Mouse (Mus musculus): ENCODE data around the gene Cacna1e.

Cacna1e gene

GRCm38 (mm10) chr1:154839272-154839671, 45.0 kb downstream of the Cacna1e start:
- DNase-seq (ENCODE audit: low spot score in 2 of 2) = no peak

DNA sequence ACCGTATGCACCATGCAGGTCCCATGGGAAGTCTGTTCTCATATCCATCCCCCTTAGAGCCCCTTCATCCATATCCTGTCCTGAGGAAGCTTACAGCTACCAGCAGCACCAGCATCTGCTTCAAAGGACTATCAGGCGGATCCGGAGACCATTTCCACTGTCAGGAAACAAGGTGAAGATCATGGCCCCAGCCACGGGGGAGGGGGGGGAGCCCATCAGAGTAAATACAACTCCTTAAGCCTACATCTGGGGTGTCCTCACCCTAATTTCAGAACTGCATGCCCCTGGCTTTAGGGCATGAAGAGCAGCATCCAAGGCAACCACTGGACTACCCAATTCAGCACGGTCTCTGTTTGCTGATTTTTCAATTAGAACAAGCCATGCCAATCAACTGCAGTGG, 47.8 kb downstream of the Cacna1e start:
- no peak for DNase-seq (ENCODE audit: low spot score in 2 of 2)

GRCm38 (mm10) chr1:154832168-154832539, 52.1 kb downstream of the Cacna1e start:
- DNase-seq (ENCODE audit: low spot score in 2 of 2) = no peak

DNA sequence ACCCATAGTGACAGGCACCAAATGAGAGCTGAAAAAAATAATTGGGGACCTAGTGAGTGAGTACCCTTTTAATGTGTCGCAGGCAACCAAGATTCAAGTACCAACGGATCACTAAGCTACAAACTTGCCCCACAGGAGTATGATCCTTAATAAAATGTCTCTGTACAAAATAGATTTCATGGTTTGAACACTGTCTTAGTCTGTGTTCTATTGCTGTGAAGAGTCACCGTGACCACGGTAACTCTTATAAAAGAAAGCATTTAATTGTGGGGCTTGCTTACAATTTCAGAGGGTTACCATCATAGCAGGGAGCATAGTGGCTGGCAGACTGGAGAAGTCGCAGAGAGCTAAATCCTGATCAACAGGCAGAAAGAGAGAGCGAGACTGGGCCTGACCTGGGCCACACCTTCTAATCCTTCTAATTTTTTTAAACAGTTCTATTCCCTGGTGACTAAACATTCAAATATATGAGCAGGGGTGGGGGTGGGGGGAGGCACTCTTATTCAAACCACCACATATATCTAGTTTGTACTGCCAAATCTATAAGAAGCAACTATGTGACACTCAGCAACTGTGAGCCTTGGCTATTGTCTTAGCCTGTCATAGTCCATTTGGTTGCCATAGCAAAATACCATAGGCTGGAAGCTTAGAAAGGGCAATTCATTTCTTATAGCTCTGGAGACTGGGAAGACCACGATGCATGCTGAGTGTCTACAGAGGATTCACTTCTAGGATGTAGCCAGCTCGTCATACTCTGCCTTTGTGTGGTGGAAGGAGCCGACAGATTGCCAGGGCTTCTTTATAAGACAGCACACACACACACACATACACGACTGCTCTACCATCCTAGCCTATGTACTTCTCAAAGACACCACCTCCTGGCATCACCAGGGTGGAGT, 52.8 kb downstream of the Cacna1e start:
- DNase-seq (ENCODE audit: low spot score in 2 of 2) = no peak

DNA sequence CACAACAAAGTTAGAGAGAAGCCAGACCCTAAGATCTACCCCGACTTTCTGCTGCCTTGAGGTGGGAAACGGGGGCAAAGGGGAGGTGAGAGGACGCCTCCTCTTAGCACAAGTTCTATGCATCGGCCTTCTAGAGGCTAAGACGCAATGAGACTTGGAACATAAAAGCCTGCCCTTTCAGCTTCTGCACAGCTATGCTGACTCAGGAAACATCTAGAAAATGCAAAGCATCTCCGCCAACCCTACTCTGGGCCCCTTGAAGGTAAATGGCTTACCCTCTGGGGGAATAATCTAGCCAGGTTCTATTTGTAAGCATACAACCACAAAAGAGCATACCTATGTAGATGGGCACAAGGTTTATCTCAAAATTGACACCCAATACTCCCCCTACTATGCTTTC, 54.2 kb downstream of the Cacna1e start:
- no peak for DNase-seq (ENCODE audit: low spot score in 2 of 2)

- no peak for DNase-seq (ENCODE audit: low spot score in 2 of 2)
Observed at GRCm38 (mm10) chr1:154823098-154823497, 61.2 kb downstream of the Cacna1e start.

DNA sequence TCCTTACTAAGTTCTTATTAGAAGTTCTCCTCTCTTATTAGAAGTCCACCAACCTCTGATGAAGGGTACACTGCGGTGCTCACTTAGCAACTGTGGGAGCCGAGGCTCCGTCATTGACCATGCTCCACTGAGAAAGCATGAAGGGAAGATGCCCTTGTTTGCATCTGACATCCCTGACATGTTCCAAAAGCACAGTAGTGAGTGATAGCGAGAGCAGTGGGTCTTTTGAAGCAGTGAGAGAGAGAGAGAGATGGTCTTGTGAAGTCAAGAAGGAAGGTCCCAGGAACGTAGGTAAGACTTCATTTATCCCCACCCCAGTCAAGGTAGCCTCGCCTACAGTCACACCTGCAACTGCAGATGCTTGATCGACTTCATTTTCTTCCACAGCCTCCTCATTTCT, 63.9 kb downstream of the Cacna1e start:
- DNase-seq (ENCODE audit: low spot score in 2 of 2) = no peak

DNA sequence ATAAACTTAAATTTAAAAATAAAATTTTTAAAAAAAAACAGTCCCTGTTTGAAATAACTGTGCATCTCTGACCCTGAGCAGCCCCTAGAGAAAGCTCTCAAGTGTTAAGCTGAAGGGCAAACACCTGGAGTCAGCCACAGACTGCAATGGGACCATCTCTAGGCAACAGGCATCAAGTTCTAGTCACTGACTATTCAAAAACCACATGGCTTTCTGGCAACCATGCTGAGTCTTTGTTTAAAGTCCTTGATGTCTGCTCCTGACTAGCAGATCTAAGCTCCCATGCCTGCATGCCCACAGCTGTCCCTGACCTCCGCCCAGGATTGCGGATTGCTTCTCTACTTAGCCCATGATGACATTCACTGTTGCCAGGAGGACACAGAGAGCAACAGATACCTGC, 64.3 kb downstream of the Cacna1e start:
- DNase-seq (ENCODE audit: low spot score in 2 of 2) = no peak

DNA sequence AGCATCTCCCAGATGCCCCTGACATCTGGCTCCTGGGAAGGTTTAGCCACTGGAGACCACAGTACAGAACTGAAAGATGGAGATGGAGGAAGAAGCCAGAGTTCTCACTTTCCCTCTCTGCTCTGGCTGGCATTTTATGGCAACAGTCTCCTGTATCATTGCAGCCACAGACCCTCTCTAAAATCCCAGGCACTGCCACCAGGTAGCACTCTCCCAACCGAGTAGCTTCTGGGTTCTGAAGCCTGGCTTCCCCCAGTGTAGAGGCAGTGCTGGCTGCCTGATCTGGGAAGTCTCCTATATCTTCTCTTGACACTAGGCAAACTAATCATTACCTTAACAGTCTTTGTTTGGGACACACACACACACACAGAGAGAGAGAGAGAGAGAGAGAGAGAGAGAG, 65.6 kb downstream of the Cacna1e start:
- no peak for DNase-seq (ENCODE audit: low spot score in 2 of 2)

GRCm38 (mm10) chr1:154816836-154817235, 67.5 kb downstream of the Cacna1e start:
- DNase-seq (ENCODE audit: low spot score in 2 of 2) = no peak

- DNase-seq (ENCODE audit: low spot score in 2 of 2) = no peak
Observed at GRCm38 (mm10) chr1:154816267-154816666, 68.0 kb downstream of the Cacna1e start.

GRCm38 (mm10) chr1:154805742-154806141, 78.6 kb downstream of the Cacna1e start:
- no peak for DNase-seq (ENCODE audit: low spot score in 2 of 2)

GRCm38 (mm10) chr1:154805038-154805437, 79.3 kb downstream of the Cacna1e start:
- no peak for DNase-seq (ENCODE audit: low spot score in 2 of 2)

DNA sequence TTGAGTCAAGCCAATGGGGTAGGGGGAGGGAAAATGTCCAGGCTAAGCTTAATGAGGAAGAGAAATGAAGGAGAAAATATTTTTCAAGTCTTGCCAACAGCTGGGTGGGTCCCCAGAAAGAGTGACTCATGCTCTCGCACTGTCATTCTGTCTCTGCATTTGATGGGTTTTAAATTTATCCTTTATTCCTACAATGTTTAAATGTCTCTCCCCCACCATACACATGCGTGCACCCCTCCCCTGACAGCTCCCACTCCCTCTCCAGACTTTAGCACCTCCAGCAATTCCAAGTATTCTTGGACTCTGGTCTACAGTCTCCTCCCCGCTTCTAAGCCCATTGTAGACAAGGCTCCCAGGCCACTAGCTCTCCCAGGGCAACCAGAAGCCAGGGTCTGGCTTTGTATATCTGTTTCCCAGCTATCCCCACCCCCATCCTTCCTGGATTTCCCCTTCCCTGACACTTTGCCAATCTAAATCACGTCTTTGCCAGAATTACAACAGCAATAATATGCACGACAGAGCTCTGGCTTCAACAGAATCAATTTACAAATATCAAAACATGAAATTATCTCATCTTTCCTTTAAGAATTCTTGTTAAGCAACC, 81.9 kb downstream of the Cacna1e start:
- DNase-seq (ENCODE audit: low spot score in 2 of 2) = peak in 1 of 2 experiments; percentile 21

DNA sequence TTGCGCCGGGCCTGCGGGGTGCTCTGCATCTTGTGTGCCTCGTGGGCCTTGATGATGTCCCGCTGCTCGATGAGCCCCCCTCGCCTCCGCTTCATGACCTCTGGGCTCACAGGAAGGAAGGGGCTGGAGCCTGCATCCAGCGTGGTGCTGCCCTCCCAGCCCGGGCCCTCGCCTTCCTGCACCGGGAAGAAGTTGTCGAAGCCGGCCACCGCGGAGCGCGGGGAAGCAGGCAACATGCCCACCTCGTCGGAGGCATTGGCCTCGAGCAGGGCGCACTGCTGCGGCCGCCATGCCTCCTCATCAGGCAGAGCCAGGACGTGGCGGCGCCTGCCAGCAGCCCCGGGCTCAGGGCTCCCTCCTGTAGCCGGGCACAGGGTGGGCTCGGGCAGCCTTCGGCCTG, 85.0 kb downstream of the Cacna1e start:
- DNase-seq (ENCODE audit: low spot score in 2 of 2) = no peak

DNA sequence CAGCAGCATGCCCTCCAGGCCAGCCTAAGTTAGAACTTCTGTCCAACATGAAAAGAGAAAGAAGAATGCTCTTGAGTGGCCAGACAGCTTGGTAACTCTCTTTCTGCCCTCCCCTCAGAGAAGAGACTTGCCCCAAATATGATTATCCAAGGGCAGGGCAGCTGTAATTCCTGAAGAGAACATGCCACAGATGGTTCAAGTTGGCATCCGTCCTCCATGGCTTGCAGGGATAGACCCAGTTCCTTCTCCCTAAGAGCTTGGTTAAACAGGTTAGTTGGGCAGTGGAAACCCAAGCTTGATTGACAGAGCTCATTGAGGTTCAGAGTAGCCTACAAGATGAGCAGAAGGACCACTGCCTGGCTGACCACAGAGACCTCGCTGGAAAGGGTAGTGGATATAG, 85.5 kb downstream of the Cacna1e start:
- DNase-seq (ENCODE audit: low spot score in 2 of 2) = no peak

- no peak for DNase-seq (ENCODE audit: low spot score in 2 of 2)
Observed at GRCm38 (mm10) chr1:154796685-154797084, 87.6 kb downstream of the Cacna1e start.

DNA sequence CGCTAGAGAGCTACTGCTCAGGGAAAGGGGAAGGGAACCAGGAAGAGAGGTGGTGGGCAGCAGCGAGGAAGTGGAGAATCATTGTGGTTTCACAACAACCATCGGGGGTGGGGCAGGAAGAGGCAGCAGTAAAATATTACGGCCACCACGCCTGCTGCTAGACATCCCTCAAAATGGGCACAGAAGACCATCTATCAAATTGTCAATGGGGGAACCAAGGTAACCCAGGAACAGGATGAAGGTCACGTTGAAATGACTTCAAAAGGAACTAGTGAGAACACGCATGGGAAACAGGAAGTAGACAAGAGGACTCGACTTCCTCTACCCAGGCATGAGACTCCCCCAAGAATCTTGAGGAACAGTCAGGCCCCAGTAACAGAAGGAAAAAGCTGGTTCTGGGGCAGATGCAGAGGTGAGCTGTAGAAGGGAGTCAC, 89.8 kb downstream of the Cacna1e start:
- no peak for DNase-seq (ENCODE audit: low spot score in 2 of 2)

- DNase-seq (ENCODE audit: low spot score in 2 of 2) = no peak
Observed at GRCm38 (mm10) chr1:154791544-154792174, 92.6 kb downstream of the Cacna1e start.

DNA sequence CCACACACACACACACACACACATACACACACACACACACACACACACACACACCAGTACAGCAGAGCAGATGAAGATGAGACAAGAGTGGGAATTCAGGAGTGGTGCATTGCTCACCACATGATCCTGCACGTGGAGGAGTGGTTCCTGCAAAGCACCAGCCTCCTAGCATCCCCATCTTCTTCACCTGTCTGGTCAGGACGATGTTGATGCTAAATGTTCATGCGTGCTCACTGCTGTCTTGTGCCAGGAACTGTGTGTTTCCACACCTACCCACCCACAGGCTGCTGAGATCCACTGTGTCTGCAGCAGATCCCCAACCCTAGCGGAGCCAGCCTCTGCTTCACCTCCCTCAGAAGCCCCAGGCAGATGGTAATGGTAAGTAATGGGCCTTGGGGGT, 95.8 kb downstream of the Cacna1e start:
- DNase-seq (ENCODE audit: low spot score in 2 of 2) = no peak

DNA sequence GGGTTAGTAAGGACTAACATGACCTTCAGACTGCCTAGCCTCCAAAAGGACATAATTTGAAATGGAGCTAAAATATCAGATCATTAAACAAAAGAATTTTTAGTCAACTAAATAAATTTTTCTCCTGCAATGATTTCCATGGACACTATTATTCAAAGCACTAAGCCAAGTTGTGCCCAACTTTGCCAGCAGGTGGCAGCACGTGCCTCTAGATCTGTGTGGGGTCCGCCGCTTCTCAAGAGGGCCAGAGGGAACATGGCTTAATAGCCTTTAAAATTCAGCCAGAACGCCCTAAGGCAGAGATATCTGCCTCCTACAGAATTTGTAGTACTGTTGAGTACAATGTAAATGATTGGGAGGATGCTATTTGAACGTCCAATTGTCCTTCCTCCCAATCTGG, 96.2 kb downstream of the Cacna1e start:
- DNase-seq (ENCODE audit: low spot score in 2 of 2) = peak; percentile 11 to 39

DNA sequence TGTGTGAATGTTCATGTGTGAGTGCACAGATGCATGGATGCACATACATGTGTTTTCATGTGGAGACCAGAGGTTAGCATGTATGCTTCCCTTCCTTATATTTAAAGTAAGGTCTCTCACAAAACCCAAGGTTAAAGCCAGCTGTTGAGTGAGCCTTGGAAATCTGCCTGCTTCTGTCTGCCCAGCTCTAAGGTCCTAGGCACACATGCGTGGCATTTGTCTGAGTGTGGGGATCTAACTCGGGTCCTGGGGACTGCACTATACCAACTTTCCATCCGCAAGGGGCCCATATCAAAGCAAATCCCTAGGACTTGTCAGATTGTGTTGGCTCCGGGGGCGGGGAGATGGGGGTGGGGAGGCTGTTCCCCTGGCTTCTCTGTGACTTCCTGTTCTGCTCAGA, 96.9 kb downstream of the Cacna1e start:
- DNase-seq (ENCODE audit: low spot score in 2 of 2) = no peak

GRCm38 (mm10) chr1:154786243-154786669, 98.0 kb downstream of the Cacna1e start:
- DNase-seq (ENCODE audit: low spot score in 2 of 2) = peak; percentile 53 to 81
